Mouse (Mus musculus) E14TG2a.4 (cell line): Measurements from ENCODE around the gene Gm20388.

Experiments used
- CTCF ChIP-seq: conservative IDR thresholded peaks from 2 replicates; pipeline ENCODE4 v1.5.1; 2014; ENCODE audit warnings: low read length
- NANOG ChIP-seq: IDR thresholded peaks from 2 replicates; pipeline ENCODE4 v1.6.1; 2014; ENCODE audit warnings: borderline replicate concordance, low read length, mixed read lengths

DNA sequence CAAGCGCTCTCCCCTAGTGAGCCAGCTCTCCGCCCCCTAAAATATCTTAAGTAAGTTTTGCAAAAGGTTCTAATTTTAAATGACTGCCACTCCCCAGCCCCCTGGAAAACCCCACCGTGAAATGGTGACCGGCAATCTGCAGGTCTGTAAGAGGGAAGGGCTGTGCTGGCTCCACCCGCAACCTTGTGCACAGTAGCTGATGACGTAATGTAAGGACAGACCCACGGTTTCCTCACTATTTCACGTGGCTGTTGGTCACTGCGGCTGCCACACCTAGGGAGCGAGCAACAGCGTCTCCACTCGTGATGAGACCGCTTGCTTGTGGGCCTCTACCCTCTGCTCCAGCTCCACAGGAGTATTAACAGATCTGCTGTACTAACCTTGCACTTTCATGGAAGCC is 1895.5 kb downstream of the Gm20388 start:
- TF ChIP-seq CTCF (no peak), NANOG (no peak)
